Mouse (Mus musculus) E14TG2a.4 (cell line): ENCODE results near the gene Ikzf2.

ENCODE experiments used
- H3K27me3 ChIP-seq: 2 replicates; pipeline ENCODE4 v1.6.1; 2014; ENCODE audit warnings: low read length, control low read depth; ENCODE audit not compliant: insufficient read depth
- H3K36me3 ChIP-seq: 2 replicates; pipeline ENCODE4 v1.6.1; 2014; ENCODE audit warnings: low read length, control low read depth; ENCODE audit not compliant: insufficient read depth
- H3K4me1 ChIP-seq: replicated peaks from 2 replicates; pipeline ENCODE4 v1.6.1; 2014; ENCODE audit warnings: low read depth, low read length, control low read depth
- H3K4me3 ChIP-seq: replicated peaks from 2 replicates; pipeline ENCODE4 v1.5.1; 2014; ENCODE audit warnings: mild to moderate bottlenecking, low read length
- H3K9me3 ChIP-seq: 2 replicates; pipeline ENCODE4 v1.6.1; 2014; ENCODE audit warnings: low read length, control low read depth
- CTCF ChIP-seq: conservative IDR thresholded peaks from 2 replicates; pipeline ENCODE4 v1.5.1; 2014; ENCODE audit warnings: low read length
- NANOG ChIP-seq: IDR thresholded peaks from 2 replicates; pipeline ENCODE4 v1.6.1; 2014; ENCODE audit warnings: borderline replicate concordance, low read length, mixed read lengths
- POU5F1 ChIP-seq: IDR thresholded peaks from 2 replicates; pipeline ENCODE4 v1.6.1; 2014; ENCODE audit warnings: low read length, borderline replicate concordance

The Ikzf2 gene

DNA sequence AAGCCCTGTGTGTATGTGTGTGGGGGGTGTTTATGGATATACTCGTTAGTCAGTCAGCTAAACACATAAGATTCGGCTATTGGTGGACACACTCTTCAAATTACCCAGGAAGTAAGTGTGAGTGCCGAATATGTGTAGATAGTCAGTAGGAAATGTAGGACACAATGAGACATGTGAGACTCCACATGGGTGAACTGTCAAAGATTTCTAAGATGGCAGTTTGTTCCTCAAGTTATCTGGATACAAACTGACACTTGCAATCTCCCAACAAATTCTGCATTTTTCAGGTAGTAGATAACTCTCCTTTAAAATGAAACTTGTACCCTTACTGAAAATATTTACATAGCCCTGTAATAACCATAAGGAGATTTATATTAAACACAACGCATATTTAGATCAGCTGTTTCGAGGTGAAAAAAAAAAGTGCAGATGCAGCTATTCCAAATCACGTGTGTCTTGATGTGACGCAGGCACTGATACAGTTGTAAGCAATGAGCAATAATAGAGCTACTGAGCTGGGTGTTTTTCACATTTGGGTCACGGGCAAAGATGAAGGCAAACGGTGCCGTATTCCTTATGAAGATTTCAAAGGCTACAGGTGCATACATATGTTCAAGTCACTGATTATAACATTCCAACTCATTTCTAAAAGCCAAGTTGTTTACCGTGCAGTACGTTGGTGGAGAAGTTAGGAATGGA, 87.8 kb downstream of the Ikzf2 start:
- H3K4me3 ChIP-seq: no peak overlapping the region

DNA sequence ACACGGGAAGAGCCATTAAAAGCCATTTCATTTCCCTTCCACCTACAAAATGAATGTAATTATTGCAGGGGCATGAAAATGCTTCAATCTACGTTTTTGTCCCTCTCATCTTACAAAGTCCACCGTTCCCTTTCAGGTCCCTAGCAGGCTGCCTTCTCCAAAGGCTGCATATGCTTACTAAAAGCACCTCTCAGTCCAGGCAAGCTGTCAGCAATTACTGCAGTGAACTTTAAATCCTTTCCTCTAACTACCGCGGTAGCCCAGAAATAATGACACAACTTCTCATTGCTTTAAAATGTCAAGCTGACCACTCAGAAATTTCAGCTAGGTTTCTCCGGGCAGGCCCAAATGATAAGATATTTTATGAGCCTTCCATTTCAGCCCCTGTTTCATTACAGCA, 95.2 kb downstream of the Ikzf2 start:
- no peak overlapping the region for H3K4me3 ChIP-seq
- no peak for TF ChIP-seq POU5F1
- TF ChIP-seq NANOG: no peak
- H3K4me1 ChIP-seq: no peaks in the 10 kb centered on the region
- H3K9me3 ChIP-seq: peaks cover 5% of the 10 kb centered on the region; the same call in 1 of the 2 replicates
- H3K27me3 ChIP-seq: no peaks in the 10 kb centered on the region
- H3K36me3 ChIP-seq: no peaks in the 10 kb centered on the region

More for the DNA sequence above, 87.8 kb downstream of the Ikzf2 start:
- H3K4me1 ChIP-seq: no peaks in the 10 kb centered on the region
- H3K9me3 ChIP-seq: peaks cover 5% of the 10 kb centered on the region; the same call in 1 of the 2 replicates
- no peaks in the 10 kb centered on the region for H3K27me3 ChIP-seq
- H3K36me3 ChIP-seq: no peaks in the 10 kb centered on the region
- TF ChIP-seq CTCF: no peak
- no peak for TF ChIP-seq POU5F1
- no peak for TF ChIP-seq NANOG

DNA sequence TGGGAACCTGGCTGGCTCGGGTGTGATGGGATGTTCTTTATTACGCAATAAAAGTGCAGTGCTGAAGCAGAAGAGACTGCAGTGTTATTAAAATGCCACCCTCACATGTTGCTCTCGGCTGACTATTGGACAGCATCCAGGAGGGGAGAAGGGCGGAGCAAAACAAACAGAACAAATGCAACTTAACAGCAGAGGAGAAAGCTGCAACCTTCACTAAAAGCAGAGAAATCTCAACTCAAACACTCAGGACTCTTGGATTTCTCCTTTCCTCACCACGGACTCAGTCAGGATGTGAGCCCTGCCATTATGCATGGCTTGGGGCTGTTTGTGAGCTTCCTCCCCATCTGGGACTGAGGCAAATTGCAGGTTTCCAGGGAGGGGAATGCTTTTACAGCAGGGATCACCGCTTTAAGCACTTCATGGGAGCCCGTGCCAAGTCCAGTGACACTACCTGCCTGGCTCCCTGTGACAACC, 95.7 kb downstream of the Ikzf2 start:
- Histone ChIP-seq H3K4me1 (no peaks in the 10 kb centered on the region), H3K4me3 (no peak overlapping the region), H3K36me3 (no peaks in the 10 kb centered on the region), H3K9me3 (peaks cover 5% of the 10 kb centered on the region; the same call in 1 of the 2 replicates), H3K27me3 (no peaks in the 10 kb centered on the region)
- TF ChIP-seq POU5F1 (no peak), CTCF (no peak), NANOG (no peak)

DNA sequence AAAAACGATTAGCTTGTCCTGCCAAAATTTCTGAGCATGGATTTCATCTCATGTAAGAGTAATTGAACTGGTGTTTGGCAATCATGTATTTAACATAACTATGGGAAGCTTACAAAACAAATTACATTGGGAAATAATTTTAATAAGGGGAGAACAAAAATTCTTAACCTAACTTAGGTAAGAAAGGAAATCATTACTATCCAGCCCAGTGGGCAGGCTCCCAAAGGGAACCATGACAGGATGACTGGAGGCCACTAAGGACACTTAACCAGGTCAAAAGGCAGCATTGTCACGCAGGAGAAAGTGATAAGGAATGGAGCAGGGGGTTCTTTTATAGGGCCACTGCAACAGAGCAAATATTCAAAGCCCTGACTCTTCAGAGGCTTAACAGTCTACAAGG, 101.5 kb downstream of the Ikzf2 start:
- Histone ChIP-seq H3K27me3 (no peaks in the 10 kb centered on the region), H3K4me1 (no peaks in the 10 kb centered on the region), H3K9me3 (no peaks in the 10 kb centered on the region), H3K36me3 (no peaks in the 10 kb centered on the region), H3K4me3 (no peak overlapping the region)
- no peak for TF ChIP-seq POU5F1
- TF ChIP-seq NANOG: no peak
- no peak for TF ChIP-seq CTCF

DNA sequence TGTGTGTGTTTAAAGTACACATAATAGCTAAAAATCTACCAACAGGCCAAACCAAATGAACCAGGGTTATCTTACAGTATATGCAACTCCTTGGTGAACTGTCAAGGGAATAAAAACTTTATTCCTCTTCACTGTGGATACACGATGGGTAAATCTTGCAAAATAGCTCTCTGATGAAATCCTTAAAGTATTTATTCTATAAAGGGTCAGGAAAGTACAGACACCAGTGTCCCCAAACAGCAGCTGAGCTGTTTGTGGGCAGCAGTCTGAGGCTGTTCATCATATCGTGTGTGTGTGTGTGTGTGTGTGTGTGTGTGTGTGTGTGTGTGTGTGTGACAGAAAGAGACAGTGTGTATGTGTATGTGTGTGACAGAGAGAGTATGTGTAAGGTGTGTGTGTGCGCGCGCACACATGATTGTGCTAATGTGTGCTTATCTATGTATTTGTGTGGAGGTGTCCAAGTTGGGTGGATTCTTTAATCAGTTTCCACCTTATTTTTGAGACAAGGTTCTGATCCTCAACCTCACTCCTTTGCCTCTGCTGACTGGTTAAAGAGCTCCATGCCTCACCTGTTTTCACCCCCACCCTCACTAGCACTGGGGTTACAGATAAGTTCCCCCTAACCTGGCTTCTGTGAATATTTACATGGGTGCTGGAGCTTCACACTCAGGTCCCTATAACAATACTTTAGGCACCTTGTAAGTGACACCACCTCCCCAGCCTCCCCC, 102.9 kb downstream of the Ikzf2 start:
- H3K36me3 ChIP-seq: no peaks in the 10 kb centered on the region
- H3K4me1 ChIP-seq: no peaks in the 10 kb centered on the region
- H3K4me3 ChIP-seq: no peak overlapping the region
- H3K27me3 ChIP-seq: no peaks in the 10 kb centered on the region
- no peak for TF ChIP-seq NANOG
- TF ChIP-seq POU5F1: no peak
- TF ChIP-seq CTCF: no peak
- no peaks in the 10 kb centered on the region for H3K9me3 ChIP-seq

DNA sequence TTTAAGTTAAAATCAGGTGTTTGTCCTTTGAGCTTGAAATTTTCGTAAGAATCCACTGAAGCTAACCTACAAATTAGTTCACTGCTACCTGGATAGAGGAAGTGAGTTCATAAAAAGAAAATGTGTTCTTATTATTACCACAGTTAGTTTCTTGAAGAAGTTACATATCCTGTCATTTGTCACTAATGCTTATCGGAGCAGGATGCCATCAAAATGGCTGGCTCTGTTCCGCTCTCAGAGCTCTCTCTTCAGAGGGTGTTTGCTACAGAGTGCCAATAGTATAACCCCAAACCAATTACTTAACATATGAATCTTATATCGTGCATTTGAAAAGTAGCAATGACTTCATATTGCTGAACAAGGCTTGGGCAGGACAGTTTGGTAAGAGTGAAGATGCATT, 108.1 kb downstream of the Ikzf2 start:
- Histone ChIP-seq H3K9me3 (no peaks in the 10 kb centered on the region), H3K4me1 (no peaks in the 10 kb centered on the region), H3K4me3 (no peak overlapping the region), H3K27me3 (no peaks in the 10 kb centered on the region), H3K36me3 (no peaks in the 10 kb centered on the region)
- TF ChIP-seq NANOG (no peak), POU5F1 (no peak), CTCF (no peak)

DNA sequence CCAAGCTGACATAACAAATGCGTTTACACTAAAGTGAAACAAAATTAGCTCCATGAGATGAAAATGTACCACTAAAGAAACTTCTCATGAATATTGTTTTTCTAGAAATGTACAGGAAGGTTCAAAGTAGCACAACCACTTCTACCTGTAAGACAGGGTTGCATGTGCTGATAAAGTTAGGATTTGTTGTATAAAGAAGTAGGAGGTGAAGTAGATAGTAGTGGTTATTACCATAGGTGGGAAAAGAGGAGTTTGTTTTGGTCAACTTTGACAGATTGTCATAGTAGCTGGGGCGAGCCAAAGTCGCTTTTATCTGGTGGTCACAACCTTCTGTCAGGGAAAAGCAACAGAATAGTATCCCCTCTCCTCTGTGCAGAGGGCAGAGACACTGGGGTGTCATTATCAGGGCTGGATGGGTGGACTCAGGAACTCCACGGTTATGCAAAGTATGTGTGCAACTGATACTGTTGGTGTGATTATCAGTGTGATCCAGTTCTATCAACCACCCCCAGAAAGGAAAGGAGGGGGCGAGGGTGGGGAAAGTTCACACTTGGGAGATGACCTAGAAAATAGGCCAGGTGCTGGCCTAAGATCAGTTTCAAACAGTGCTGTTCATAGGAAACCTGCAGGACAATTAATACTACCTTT, 127.5 kb downstream of the Ikzf2 start:
- Histone ChIP-seq H3K27me3 (no peaks in the 10 kb centered on the region), H3K4me1 (no peaks in the 10 kb centered on the region), H3K4me3 (no peak overlapping the region), H3K9me3 (no peaks in the 10 kb centered on the region), H3K36me3 (no peaks in the 10 kb centered on the region)
- no peak for TF ChIP-seq POU5F1

DNA sequence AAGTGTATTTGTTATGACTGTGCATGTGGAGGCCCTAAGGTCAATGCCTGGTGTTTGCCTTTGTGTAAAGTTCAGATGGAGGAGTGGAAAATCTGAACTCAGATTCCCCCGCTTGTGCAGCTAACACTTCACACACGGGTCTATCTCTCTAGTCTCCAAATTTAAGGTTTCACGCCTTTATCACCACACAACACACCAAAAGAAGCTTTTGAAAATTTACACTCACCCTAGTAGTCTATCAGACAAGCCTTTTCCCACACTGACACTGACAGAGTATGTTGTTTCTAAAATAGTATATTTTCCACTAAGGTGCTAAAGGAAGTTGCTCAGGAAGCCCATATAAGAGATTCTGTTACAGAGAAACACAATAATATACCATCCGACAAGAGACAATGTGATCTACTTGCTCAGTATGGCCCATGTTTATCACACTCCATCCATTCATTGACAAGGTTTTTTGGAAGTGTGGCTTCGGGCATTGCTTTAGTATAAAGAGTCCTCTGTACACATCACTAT, 131.4 kb downstream of the Ikzf2 start:
- Histone ChIP-seq H3K27me3 (no peaks in the 10 kb centered on the region), H3K4me3 (no peak overlapping the region), H3K4me1 (no peaks in the 10 kb centered on the region), H3K36me3 (no peaks in the 10 kb centered on the region), H3K9me3 (no peaks in the 10 kb centered on the region)
- no peak for TF ChIP-seq CTCF
- TF ChIP-seq NANOG: no peak
- TF ChIP-seq POU5F1: no peak

DNA sequence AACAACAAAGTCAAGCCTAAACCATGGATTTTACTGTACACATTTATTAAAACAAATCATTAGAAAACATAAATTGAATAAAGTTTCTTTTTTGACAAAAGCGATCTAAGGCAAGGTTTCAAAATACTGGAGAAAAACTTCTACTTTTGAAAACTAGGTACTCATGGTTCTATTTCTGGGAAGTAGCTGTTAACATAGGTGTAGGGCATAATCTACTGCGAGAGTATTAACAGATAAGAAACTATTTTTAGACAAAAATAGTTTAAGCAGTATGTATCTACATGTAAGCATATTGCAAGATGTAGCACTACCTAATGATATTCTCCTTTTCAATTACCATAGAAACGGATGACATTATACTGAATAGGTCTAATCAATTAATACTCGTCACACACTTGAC, 137.1 kb downstream of the Ikzf2 start:
- Histone ChIP-seq H3K9me3 (no peaks in the 10 kb centered on the region), H3K4me1 (no peaks in the 10 kb centered on the region), H3K36me3 (no peaks in the 10 kb centered on the region), H3K27me3 (no peaks in the 10 kb centered on the region), H3K4me3 (no peak overlapping the region)
- TF ChIP-seq CTCF: no peak
- TF ChIP-seq NANOG: no peak
- no peak for TF ChIP-seq POU5F1
